Mouse (Mus musculus) embryo, embryonic 11 days (tissue): ENCODE results near the gene Taar7f.
A peak's percentile ranks its signal among the peaks of the same experiment; 100 is the strongest.
"Not testable (repeated sequence)": the region's sequence is repeated elsewhere in the genome, so short reads cannot be mapped to it uniquely, and the experiment has no call there.

ENCODE experiments used
- DNase-seq: peaks from one replicate; pipeline ENCODE4 v3.0.0-alpha.2; 2015

The Taar7f gene

GRCm38 (mm10) chr10:24049210-24049609 lies at the start of gene Taar7f:
Gene Taar7f (plus strand): TSS chr10:24049510.
- no peak for DNase-seq

- no peak for DNase-seq
Observed at GRCm38 (mm10) chr10:23999639-24000038, 49.7 kb upstream of the Taar7f start, which contains the start of gene Taar7b. Gene Taar7b (plus strand): TSS chr10:23999939.

GRCm38 (mm10) chr10:24006442-24006841 lies 42.9 kb upstream of the Taar7f start:
- no peak for DNase-seq

- no peak for DNase-seq
Observed at GRCm38 (mm10) chr10:24007034-24007433, 42.3 kb upstream of the Taar7f start.

GRCm38 (mm10) chr10:24008143-24008542 lies 41.2 kb upstream of the Taar7f start:
- DNase-seq, result no peak

GRCm38 (mm10) chr10:24026922-24027321 lies 22.4 kb upstream of the Taar7f start, which contains the start of gene Taar7d:
Gene Taar7d (plus strand): TSS chr10:24027222.
- no peak for DNase-seq

GRCm38 (mm10) chr10:24031347-24031746 lies 18.0 kb upstream of the Taar7f start:
- no peak for DNase-seq

GRCm38 (mm10) chr10:24037314-24037713 lies 12.0 kb upstream of the Taar7f start, which contains the start of gene Taar7e:
Gene Taar7e (plus strand): TSS chr10:24037614.
- DNase-seq, result no peak

GRCm38 (mm10) chr10:24040120-24040869 lies 9.0 kb upstream of the Taar7f start:
- no peak for DNase-seq

GRCm38 (mm10) chr10:24052039-24052438 lies 2.7 kb downstream of the Taar7f start:
- no peak for DNase-seq

GRCm38 (mm10) chr10:24058986-24059385 lies 9.7 kb downstream of the Taar7f start:
- DNase-seq, result no peak

- DNase-seq, result not testable (repeated sequence)
Observed at GRCm38 (mm10) chr10:24074751-24075150, 25.4 kb downstream of the Taar7f start.

GRCm38 (mm10) chr10:24076200-24076599 lies 26.9 kb downstream of the Taar7f start, which contains the start of gene Taar8a:
Gene Taar8a (plus strand): TSS chr10:24076500.
- DNase-seq, result not testable (repeated sequence)

- DNase-seq, result peak; percentile 69
Observed at GRCm38 (mm10) chr10:24080166-24080565, 30.9 kb downstream of the Taar7f start.

- no peak for DNase-seq
Observed at GRCm38 (mm10) chr10:24085936-24086335, 36.6 kb downstream of the Taar7f start.

- no peak for DNase-seq
Observed at GRCm38 (mm10) chr10:24086555-24086954, 37.2 kb downstream of the Taar7f start.

GRCm38 (mm10) chr10:24087168-24087567 lies 37.9 kb downstream of the Taar7f start:
- no peak for DNase-seq

GRCm38 (mm10) chr10:24092194-24092593 lies 42.9 kb downstream of the Taar7f start, which contains the start of gene Taar8b:
Gene Taar8b (minus strand): TSS chr10:24092294.
- DNase-seq, result no peak

GRCm38 (mm10) chr10:24097010-24097409 lies 47.7 kb downstream of the Taar7f start:
- DNase-seq, result not testable (repeated sequence)
